Comparison of ENCODE assay signal across 12 mouse cellular contexts in genomic region chr12:29533071-29533876, GRCm38 (mm10). TPM values are rescaled to one million over a fixed set of nuclear protein-coding genes. Genes with fewer than 3 reads are reported as not detected.
DNase-seq lines count a peak whose midpoint lies in the region; ATAC-seq and TF ChIP-seq lines count a peak whose summit lies in the region.
"Had no signal": no experiment of that assay in that cellular context is flagged by ENCODE, and none has a peak within 500 bp of the region (broad histone marks: within the 10 kb centered on the region; RNA-seq: fewer than 3 reads in every experiment).

No protein-coding gene starts in this region.

- no peak for TF ChIP-seq CTCF in brain, embryonic 14.5 days (IDR thresholded peaks at IDR 0.05; ENCODE audit: borderline replicate concordance, extremely low read depth, insufficient read depth, insufficient read length)
- peak; percentile 56 for TF ChIP-seq CTCF in midbrain, postnatal 0 days (IDR thresholded peaks at IDR 0.05)
- no peak for TF ChIP-seq CTCF in kidney, adult 2 months (conservative IDR thresholded peaks at IDR 0.05; ENCODE audit: insufficient read depth, insufficient read length, low read depth, low read length)

- peak; percentile 43 for ATAC-seq in hindbrain, embryonic 11.5 days (ENCODE audit: low FRiP score)
- ATAC-seq in midbrain, postnatal 0 days (ENCODE audit: low FRiP score), result peak; percentile 78
- ATAC-seq: liver, postnatal 0 days had no signal

- no peak for TF ChIP-seq POLR2A in brain, embryonic 14.5 days (IDR thresholded peaks at IDR 0.05; ENCODE audit: borderline replicate concordance, extremely low read depth, insufficient read depth, insufficient read length, poor library complexity, severe bottlenecking)
- TF ChIP-seq POLR2A in kidney, adult 2 months (IDR thresholded peaks at IDR 0.05; ENCODE audit: low read depth, low read length), result no peak

- H3K4me1 ChIP-seq in hindbrain, embryonic 11.5 days (replicated peaks; ENCODE audit: control insufficient read depth, insufficient read depth, low read length), result no peaks in the 10 kb centered on the region; the same call in 1 of the 2 replicates
- peaks cover under 1% of the 10 kb centered on the region; the same call in 1 of the 2 replicates for H3K4me1 ChIP-seq in midbrain, postnatal 0 days (ENCODE audit: insufficient read depth, low read length)
- H3K4me1 ChIP-seq in kidney, adult 2 months (ENCODE audit: control insufficient read depth, insufficient read depth, low read length), result no peaks in the 10 kb centered on the region
- H3K4me1 ChIP-seq: heart, embryonic 15.5 days had no signal

- intact Hi-C loops in gastrocnemius, postnatal 14 days (cut with DNase I; ENCODE audit: low total_unique reads), result no loop called here

- H3K27ac ChIP-seq in hindbrain, embryonic 11.5 days (ENCODE audit: low read depth, low read length), result peak overlapping the region; percentile 59
- H3K27ac ChIP-seq in midbrain, postnatal 0 days (ENCODE audit: low read depth, low read length), result peak overlapping the region; percentile 96
- H3K27ac ChIP-seq in kidney, adult 2 months (ENCODE audit: insufficient read depth, low read depth, low read length), result no peak overlapping the region
- H3K27ac ChIP-seq: heart, embryonic 15.5 days had no signal

- no peaks in the 10 kb centered on the region for H3K36me3 ChIP-seq in hindbrain, embryonic 11.5 days (ENCODE audit: control insufficient read depth, insufficient read depth, low read length)
- no peaks in the 10 kb centered on the region for H3K36me3 ChIP-seq in midbrain, postnatal 0 days (ENCODE audit: insufficient read depth, low read length)
- no peaks in the 10 kb centered on the region for H3K36me3 ChIP-seq in kidney, adult 2 months (ENCODE audit: control insufficient read depth, insufficient read depth, low read length)
- H3K36me3 ChIP-seq: heart, embryonic 15.5 days had no signal

- peak overlapping the region; percentile 31 for H3K4me2 ChIP-seq in hindbrain, embryonic 11.5 days (replicated peaks; ENCODE audit: low read depth, low read length)
- peak overlapping the region; percentile 77 for H3K4me2 ChIP-seq in midbrain, postnatal 0 days (ENCODE audit: low read depth, low read length, poor library complexity, severe bottlenecking)
- H3K4me2 ChIP-seq: heart, embryonic 15.5 days had no signal

- no peaks in the 10 kb centered on the region for H3K9me3 ChIP-seq in hindbrain, embryonic 11.5 days (ENCODE audit: control insufficient read depth, low read length)
- no peaks in the 10 kb centered on the region for H3K9me3 ChIP-seq in midbrain, postnatal 0 days (ENCODE audit: low read length)
- H3K9me3 ChIP-seq: heart, embryonic 15.5 days had no signal

- H3K9ac ChIP-seq in hindbrain, embryonic 11.5 days (ENCODE audit: low read depth, low read length), result peak overlapping the region; percentile 41; the same call in 1 of the 2 replicates
- H3K9ac ChIP-seq in midbrain, postnatal 0 days (replicated peaks; ENCODE audit: low read length, poor library complexity, severe bottlenecking), result peak overlapping the region; percentile 81
- H3K9ac ChIP-seq: heart, embryonic 15.5 days; liver, postnatal 0 days had no signal

- peaks cover 4% of the 10 kb centered on the region; the same call in 1 of the 2 replicates for H3K27me3 ChIP-seq in hindbrain, embryonic 11.5 days (ENCODE audit: control insufficient read depth, insufficient read depth, low read length)
- no peaks in the 10 kb centered on the region for H3K27me3 ChIP-seq in midbrain, postnatal 0 days (ENCODE audit: insufficient read depth, low read length)
- H3K27me3 ChIP-seq in kidney, adult 2 months (replicated peaks; ENCODE audit: control insufficient read depth, insufficient read depth, low read length), result no peaks in the 10 kb centered on the region; the same call in 1 of the 2 replicates

- peak; percentile 83 for DNase-seq in brain, embryonic 14.5 days (ENCODE audit: low read depth)
- peak; percentile 72 for DNase-seq in cerebellum, adult 9-10 months
- DNase-seq in hindbrain, embryonic 11.5 days (ENCODE audit: low spot score), result no peak
- DNase-seq in midbrain, postnatal 0 days (ENCODE audit: low spot score), result peak; percentile 64
- no peak for DNase-seq in gastrocnemius, postnatal 14 days
- DNase-seq in kidney, adult 2 months, result no peak
- no peak for DNase-seq in lung, postnatal 25 days (ENCODE audit: low spot score)
- DNase-seq in kidney, postnatal 25 days, result no peak
- DNase-seq: kidney, postnatal 14 days; liver, postnatal 0 days had no signal

- peak overlapping the region; percentile 10; the same call in 1 of the 2 replicates for H3K4me3 ChIP-seq in hindbrain, embryonic 11.5 days (ENCODE audit: low read depth, low read length)
- H3K4me3 ChIP-seq in midbrain, postnatal 0 days (ENCODE audit: low read depth, low read length), result peak overlapping the region; percentile 58
- no peak overlapping the region for H3K4me3 ChIP-seq in kidney, adult 2 months (ENCODE audit: insufficient read depth, low read depth, low read length)
- H3K4me3 ChIP-seq: heart, embryonic 15.5 days had no signal

- 32% methylated on average over 14 of the region's 14 CpGs for WGBS in hindbrain, embryonic 11.5 days
- 12% methylated on average over 14 of the region's 14 CpGs for WGBS in midbrain, postnatal 0 days
- WGBS in kidney, adult 2 months, result 29% methylated on average over 14 of the region's 14 CpGs

RNA-seq across cellular contexts. Expression of gene Myt1l, which starts 5.1 kb away (rescaled TPM):
- polyA plus RNA-seq in brain, embryonic 14.5 days (2012; rRNA removed), result 47.0 and 86.4 TPM in 2 replicates
- 26.7 and 30.9 TPM in 2 replicates for polyA plus RNA-seq in hindbrain, embryonic 11.5 days (2014; fragmentation: Nextera tagmentation; extraction: Ambion mirVana)
- total RNA-seq in midbrain, postnatal 0 days (2014; rRNA removed), result 104 and 130 TPM in 2 replicates
- polyA plus RNA-seq in midbrain, postnatal 0 days (2015; fragmentation: Nextera tagmentation; extraction: Ambion mirVana), result 208 and 223 TPM in 2 replicates
- not detected for total RNA-seq in gastrocnemius, postnatal 14 days (2021)
- polyA plus RNA-seq in kidney, adult 2 months (2012; rRNA removed), result 0.01 TPM in 1 of 2 replicates, not detected in the other
- total RNA-seq: MEL had no signal
- polyA plus RNA-seq: liver, postnatal 0 days had no signal

Comparison
In these comparisons a context has a peak if more than half of its experiments do, and no peak if none do; other contexts are left out.
1. DNase-seq: peak in brain, embryonic 14.5 days (single experiment), cerebellum, adult 9-10 months (single experiment) and midbrain, postnatal 0 days (single experiment); none in hindbrain, embryonic 11.5 days (single experiment), gastrocnemius, postnatal 14 days (single experiment), kidney, adult 2 months (single experiment), lung, postnatal 25 days (single experiment) and kidney, postnatal 25 days (0 of 2).
2. RNA of gene Myt1l, which starts 5.1 kb away (polyA plus RNA-seq): 208 to 223 TPM in midbrain, postnatal 0 days, 47.0 to 86.4 TPM in brain, embryonic 14.5 days and 26.7 to 30.9 TPM in hindbrain, embryonic 11.5 days; 0.01 TPM in kidney, adult 2 months; every median in the first group is over 10 times any median in the second.